Mouse (Mus musculus): ENCODE data around the gene Eif5a. TPM values are rescaled to one million over a fixed set of nuclear protein-coding genes. Genes with fewer than 3 reads are reported as not detected.
"Not testable (repeated sequence)": the region's sequence is repeated elsewhere in the genome, so short reads cannot be mapped to it uniquely, and the experiment has no call there.

The Eif5a gene
- polyA plus RNA-seq, 1 experiment from 2014 or later, result 1,673 TPM

DNA sequence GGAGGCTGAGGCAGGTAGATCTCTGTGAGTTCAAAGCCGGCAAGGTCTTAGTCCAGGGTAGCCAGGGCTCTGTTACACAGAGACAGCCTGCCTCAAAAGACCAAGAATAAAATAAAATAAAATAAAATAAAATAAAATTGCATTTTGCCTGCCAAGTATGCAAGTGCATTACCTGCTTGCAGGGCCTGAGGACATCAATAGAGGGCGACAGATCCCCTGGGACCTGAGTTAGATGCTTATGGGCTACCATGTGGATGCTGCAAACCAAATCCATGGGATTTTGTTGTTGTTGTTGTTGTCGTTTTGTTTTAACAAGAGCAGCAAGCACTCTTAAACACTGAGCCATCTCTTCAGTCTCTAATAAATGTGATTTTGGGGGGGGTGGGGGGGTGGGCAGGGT is 10.5 kb upstream of the Eif5a start:
- H3K4me3 ChIP-seq, result no peak overlapping the region
- no peaks in the 10 kb centered on the region for H3K9me3 ChIP-seq
- H3K9ac ChIP-seq, result no peak overlapping the region
- ATAC-seq (ENCODE audit: borderline replicate concordance, extremely low read depth, low FRiP score, low TSS enrichment), result no peak
- no peak overlapping the region for H3K4me2 ChIP-seq
- peaks cover 31% of the 10 kb centered on the region for H3K4me1 ChIP-seq
- no peaks in the 10 kb centered on the region for H3K36me3 ChIP-seq
- WGBS, result 29% methylated on average over 3 of the region's 3 CpGs
- H3K27ac ChIP-seq, result no peak overlapping the region
- peaks cover 23% of the 10 kb centered on the region for H3K27me3 ChIP-seq

DNA sequence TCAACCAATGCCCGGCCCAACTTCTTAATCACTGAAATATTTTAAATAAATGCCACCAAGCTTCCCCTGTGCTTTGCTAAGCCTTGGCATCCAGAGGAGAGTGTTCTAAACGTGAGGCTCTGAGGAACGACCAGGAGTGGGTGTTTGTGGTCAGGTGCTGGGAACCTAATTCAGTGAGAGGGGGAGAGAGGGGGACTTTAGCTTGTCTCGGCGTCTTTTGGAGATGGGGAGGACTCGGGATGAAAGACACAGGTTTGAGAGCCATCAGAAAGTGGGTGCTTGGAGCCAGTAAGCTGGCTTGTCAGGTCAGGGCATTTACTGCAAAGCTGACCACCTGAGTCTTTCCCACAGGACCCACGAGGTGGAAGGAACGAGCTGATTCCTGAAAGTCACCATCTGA is 10.0 kb upstream of the Eif5a start:
- H3K9ac ChIP-seq, result no peak overlapping the region
- 64% methylated on average over 8 of the region's 8 CpGs for WGBS
- no peak overlapping the region for H3K27ac ChIP-seq

GRCm38 (mm10) chr11:69930967-69931537 is 9.3 kb upstream of the Eif5a start:
- peaks cover 11% of the 10 kb centered on the region for H3K27me3 ChIP-seq
- H3K4me1 ChIP-seq, result peaks cover 19% of the 10 kb centered on the region
- H3K36me3 ChIP-seq, result no peaks in the 10 kb centered on the region
- no peaks in the 10 kb centered on the region for H3K9me3 ChIP-seq
- H3K27ac ChIP-seq, result no peak overlapping the region
- WGBS, result 67% methylated on average over 3 of the region's 3 CpGs
- H3K4me2 ChIP-seq, result no peak overlapping the region
- H3K9ac ChIP-seq, result no peak overlapping the region
- ATAC-seq (ENCODE audit: borderline replicate concordance, extremely low read depth, low FRiP score, low TSS enrichment), result no peak
- H3K4me3 ChIP-seq, result no peak overlapping the region

More for the DNA sequence above, 10.0 kb upstream of the Eif5a start:
- no peaks in the 10 kb centered on the region for H3K36me3 ChIP-seq
- peaks cover 26% of the 10 kb centered on the region for H3K4me1 ChIP-seq
- ATAC-seq (ENCODE audit: borderline replicate concordance, extremely low read depth, low FRiP score, low TSS enrichment), result no peak
- no peak overlapping the region for H3K4me3 ChIP-seq
- H3K4me2 ChIP-seq, result no peak overlapping the region
- H3K9me3 ChIP-seq, result no peaks in the 10 kb centered on the region
- peaks cover 19% of the 10 kb centered on the region for H3K27me3 ChIP-seq

GRCm38 (mm10) chr11:69930176-69930575 is 8.4 kb upstream of the Eif5a start:
- ATAC-seq (ENCODE audit: borderline replicate concordance, extremely low read depth, low FRiP score, low TSS enrichment); H3K36me3 ChIP-seq; H3K27me3 ChIP-seq; H3K4me2 ChIP-seq; H3K9ac ChIP-seq; H3K27ac ChIP-seq; H3K4me3 ChIP-seq; H3K9me3 ChIP-seq: not testable (repeated sequence)
- peaks cover 10% of the 10 kb centered on the region for H3K4me1 ChIP-seq
- WGBS, result 81% methylated on average over 8 of the region's 8 CpGs

- Histone ChIP-seq H3K4me1 (peaks cover 5% of the 10 kb centered on the region), H3K9ac (no peak overlapping the region), H3K4me2 (no peak overlapping the region), H3K4me3 (no peak overlapping the region), H3K27me3 (peaks cover 1% of the 10 kb centered on the region; the same call in 1 of the 2 replicates), H3K36me3 (no peaks in the 10 kb centered on the region), H3K9me3 (no peaks in the 10 kb centered on the region), H3K27ac (no peak overlapping the region)
- 17% methylated on average over 4 of the region's 4 CpGs for WGBS
- ATAC-seq (ENCODE audit: borderline replicate concordance, extremely low read depth, low FRiP score, low TSS enrichment), result no peak
These were observed 8.0 kb upstream of the Eif5a start for GRCm38 (mm10) chr11:69929712-69930111.

GRCm38 (mm10) chr11:69927501-69927900 is 5.7 kb upstream of the Eif5a start:
- Histone ChIP-seq H3K9me3 (no peaks in the 10 kb centered on the region), H3K4me1 (peaks cover 5% of the 10 kb centered on the region; the same call in 1 of the 2 replicates), H3K4me2 (no peak overlapping the region), H3K27me3 (no peaks in the 10 kb centered on the region), H3K4me3 (no peak overlapping the region), H3K9ac (no peak overlapping the region), H3K36me3 (no peaks in the 10 kb centered on the region), H3K27ac (no peak overlapping the region)
- ATAC-seq (ENCODE audit: borderline replicate concordance, extremely low read depth, low FRiP score, low TSS enrichment), result no peak
- WGBS, result 92% methylated on average over 2 of the region's 2 CpGs

DNA sequence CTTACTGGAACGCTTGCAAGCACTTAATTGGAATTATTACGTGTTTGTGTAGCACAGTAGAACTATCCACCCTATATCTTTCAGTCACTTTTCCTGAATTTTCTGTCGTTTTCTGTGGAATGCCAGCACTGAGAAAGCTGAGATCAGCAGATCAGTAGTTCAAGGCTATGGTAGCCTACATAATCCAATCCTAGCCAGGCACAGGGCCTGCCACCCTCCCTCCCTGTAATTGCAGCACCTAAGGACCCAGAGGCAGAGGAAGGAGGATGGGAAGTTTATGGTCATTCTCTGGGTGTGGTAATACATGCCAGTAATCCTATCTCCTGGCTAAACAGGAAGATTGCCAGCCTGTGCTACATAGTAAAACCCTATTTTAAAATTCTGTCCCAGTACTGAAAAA is 1.0 kb upstream of the Eif5a start:
- WGBS, result 61% methylated on average over 3 of the region's 3 CpGs
- Histone ChIP-seq H3K4me1 (peaks cover 21% of the 10 kb centered on the region), H3K4me2 (peak overlapping the region; percentile 53; the same call in 1 of the 2 replicates), H3K9ac (0 out of 2 replicates have a peak overlapping the region, but pooled peaks have one; percentile 57), H3K9me3 (no peaks in the 10 kb centered on the region), H3K36me3 (peaks cover 14% of the 10 kb centered on the region), H3K27ac (peak overlapping the region; percentile 98; the same call in 1 of the 2 replicates), H3K4me3 (no peak overlapping the region), H3K27me3 (no peaks in the 10 kb centered on the region)
- ATAC-seq (ENCODE audit: borderline replicate concordance, extremely low read depth, low FRiP score, low TSS enrichment), result no peak

- Histone ChIP-seq H3K9me3 (no peaks in the 10 kb centered on the region), H3K4me2 (peak overlapping the region; percentile 53), H3K27ac (peak overlapping the region; percentile 98), H3K36me3 (peaks cover 20% of the 10 kb centered on the region), H3K4me3 (peak overlapping the region; percentile 93), H3K9ac (peak overlapping the region; percentile 57), H3K27me3 (no peaks in the 10 kb centered on the region), H3K4me1 (peaks cover 21% of the 10 kb centered on the region)
- ATAC-seq (ENCODE audit: borderline replicate concordance, extremely low read depth, low FRiP score, low TSS enrichment), result no peak
- WGBS, result 2% methylated on average over 12 of the region's 12 CpGs
These were observed 426 bp upstream of the Eif5a start for GRCm38 (mm10) chr11:69922012-69922756.

- ATAC-seq (ENCODE audit: borderline replicate concordance, extremely low read depth, low FRiP score, low TSS enrichment), result peak; percentile 7
- peak overlapping the region; percentile 96 for H3K9ac ChIP-seq
- H3K4me2 ChIP-seq, result peak overlapping the region; percentile 79
- WGBS, result under 1% methylated on average over 47 of the region's 65 CpGs
- H3K27me3 ChIP-seq, result no peaks in the 10 kb centered on the region
- peak overlapping the region; percentile 93 for H3K4me3 ChIP-seq
- peak overlapping the region; percentile 96 for H3K27ac ChIP-seq
- peaks cover 37% of the 10 kb centered on the region for H3K36me3 ChIP-seq
- H3K9me3 ChIP-seq, result no peaks in the 10 kb centered on the region
- H3K4me1 ChIP-seq, result peaks cover 31% of the 10 kb centered on the region
These were observed 1.3 kb downstream of the Eif5a start for GRCm38 (mm10) chr11:69920266-69921031.

DNA sequence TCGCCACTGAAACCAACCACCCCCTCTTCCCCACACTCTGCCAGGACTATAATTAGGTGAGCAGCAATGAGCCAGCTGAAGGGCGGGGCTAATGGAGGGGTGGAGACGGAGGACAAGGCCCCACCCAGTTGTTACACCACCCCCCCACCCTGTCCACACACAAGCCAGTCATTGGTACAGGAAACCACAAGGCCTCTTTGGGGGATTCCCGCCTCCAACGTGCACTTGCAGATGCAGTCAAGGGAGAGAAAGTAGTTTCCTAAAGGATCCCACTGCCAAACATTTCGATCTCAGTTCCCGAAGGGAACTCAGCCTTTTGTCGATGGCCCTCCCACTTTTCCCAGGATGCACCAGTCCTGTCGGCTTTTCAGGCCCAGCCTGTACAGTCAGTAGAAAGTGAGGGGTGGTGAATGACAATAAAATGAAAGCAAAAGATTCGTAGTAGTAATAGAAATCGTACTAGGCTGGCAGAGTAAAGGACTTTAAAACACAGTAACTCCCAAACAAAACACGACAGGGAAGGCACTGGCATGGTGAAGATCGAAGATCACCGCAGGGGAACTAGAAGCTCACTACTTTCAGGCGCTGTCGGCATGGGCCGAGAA is 2.0 kb downstream of the Eif5a start:
- H3K9me3 ChIP-seq, result no peaks in the 10 kb centered on the region
- H3K27ac ChIP-seq, result peak overlapping the region; percentile 96
- no peaks in the 10 kb centered on the region for H3K27me3 ChIP-seq
- H3K4me2 ChIP-seq, result peak overlapping the region; percentile 79
- WGBS, result 0% methylated on average over 17 of the region's 17 CpGs
- peaks cover 44% of the 10 kb centered on the region for H3K36me3 ChIP-seq
- ATAC-seq (ENCODE audit: borderline replicate concordance, extremely low read depth, low FRiP score, low TSS enrichment), result no peak; the same call in 1 of the 2 replicates
- peak overlapping the region; percentile 93 for H3K4me3 ChIP-seq
- H3K4me1 ChIP-seq, result peaks cover 38% of the 10 kb centered on the region
- H3K9ac ChIP-seq, result peak overlapping the region; percentile 96

DNA sequence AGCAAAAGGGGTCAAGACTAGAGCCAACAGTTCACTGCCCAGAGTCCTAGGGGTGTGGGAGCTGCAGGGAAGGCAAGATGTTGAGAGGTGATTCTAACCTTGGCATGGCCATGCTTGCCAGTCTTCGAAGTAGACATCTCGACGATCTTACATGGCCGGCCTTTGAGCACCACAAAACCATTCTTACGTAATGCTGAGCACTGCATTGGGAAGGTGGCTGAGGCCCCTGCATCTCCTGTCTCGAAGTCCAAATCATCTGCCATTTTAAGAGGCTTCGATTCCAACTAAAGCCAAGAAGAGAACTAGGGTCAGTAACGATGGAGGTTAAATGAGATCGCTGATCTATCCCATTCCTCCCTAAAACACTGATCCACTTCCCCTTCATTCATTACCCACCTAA is 2.7 kb downstream of the Eif5a start:
- Histone ChIP-seq H3K27ac (peak overlapping the region; percentile 96), H3K9ac (peak overlapping the region; percentile 96; the same call in 1 of the 2 replicates), H3K4me3 (peak overlapping the region; percentile 93), H3K4me1 (peaks cover 42% of the 10 kb centered on the region), H3K4me2 (peak overlapping the region; percentile 79), H3K36me3 (peaks cover 45% of the 10 kb centered on the region), H3K9me3 (no peaks in the 10 kb centered on the region), H3K27me3 (no peaks in the 10 kb centered on the region)
- WGBS, result 74% methylated on average over 9 of the region's 9 CpGs
- no peak for ATAC-seq (ENCODE audit: borderline replicate concordance, extremely low read depth, low FRiP score, low TSS enrichment)

Data from lung, embryonic 15.5 days (tissue).